Mouse (Mus musculus) liver, embryonic 11.5 days (tissue): ENCODE results near the gene Ubl5. TPM values are rescaled to one million over a fixed set of nuclear protein-coding genes. Genes with fewer than 3 reads are reported as not detected.

Experiments used
- ATAC-seq: fragments of 200-750 bp; cut with Nextera tagmentation; replicated peaks from 2 replicates; pipeline ENCODE4 v1.8.0; 2017; ENCODE audit warnings: moderate number of reproducible peaks, mild to moderate bottlenecking, moderate TSS enrichment, moderate library complexity; ENCODE audit not compliant: low FRiP score
- DNase-seq: peaks from one replicate; pipeline ENCODE4 v3.0.0-alpha.2; 2017; ENCODE audit warnings: low spot score
- H3K27ac ChIP-seq: fragments of 300-500 bp; sonication (generic); 2 replicates; pipeline ENCODE4 v1.5.1; 2014; ENCODE audit warnings: mild to moderate bottlenecking, low read depth, low read length, control low read depth
- H3K27me3 ChIP-seq: fragments of 300-500 bp; sonication (generic); replicated peaks from 2 replicates; pipeline ENCODE4 v1.6.1; 2014; ENCODE audit warnings: low read length, mixed read lengths; ENCODE audit not compliant: control insufficient read depth, insufficient read depth
- H3K36me3 ChIP-seq: fragments of 300-500 bp; sonication (generic); 2 replicates; pipeline ENCODE4 v1.6.1; 2014; ENCODE audit warnings: mild to moderate bottlenecking, low read length, moderate library complexity, mixed read lengths; ENCODE audit not compliant: control insufficient read depth, insufficient read depth
- H3K4me1 ChIP-seq: fragments of 300-500 bp; sonication (generic); replicated peaks from 2 replicates; pipeline ENCODE4 v1.6.1; 2014; ENCODE audit warnings: low read length, mixed read lengths; ENCODE audit not compliant: control insufficient read depth, insufficient read depth
- H3K4me2 ChIP-seq: fragments of 300-500 bp; sonication (generic); 2 replicates; pipeline ENCODE4 v1.6.1; 2014; ENCODE audit warnings: mild to moderate bottlenecking, control low read depth, moderate library complexity
- H3K4me3 ChIP-seq: fragments of 300-500 bp; sonication (generic); 2 replicates; pipeline ENCODE4 v1.5.1; 2014; ENCODE audit warnings: low read depth, low read length, control low read depth
- H3K9ac ChIP-seq: fragments of 300-500 bp; sonication (generic); 2 replicates; pipeline ENCODE4 v1.6.1; 2014; ENCODE audit warnings: low read depth, low read length, control low read depth
- H3K9me3 ChIP-seq: fragments of 300-500 bp; sonication (generic); 2 replicates; pipeline ENCODE4 v1.6.1; 2016; ENCODE audit warnings: low read length, inconsistent platforms, mixed read lengths; ENCODE audit not compliant: control insufficient read depth
- WGBS: fragments of 180-500 bp; shearing (Covaris S2); extraction: QIAGEN DNeasy Blood & Tissue Kit; methylation state at CpG from one replicate; pipeline ENCODE4 v1.1.7; 2014; 5-methylcytosine and 5-hydroxymethylcytosine counted together
- polyA plus RNA-seq: library from polyadenylated mRNA; unstranded; fragments of >200 nt; fragmentation: Nextera tagmentation; extraction: Ambion mirVana; gene quantifications from 2 replicates; pipeline ENCODE4 v1.2.1, GENCODE M21; 2014

The Ubl5 gene
- polyA plus RNA-seq, 1 experiment from 2014 or later: 349 TPM

GRCm38 (mm10) chr9:20664982-20665637 is 22.4 kb downstream of the Ubl5 start:
- Histone ChIP-seq H3K9me3 (no peaks in the 10 kb centered on the region), H3K36me3 (peaks cover 38% of the 10 kb centered on the region), H3K27me3 (no peaks in the 10 kb centered on the region), H3K4me2 (no peak overlapping the region), H3K27ac (no peak overlapping the region), H3K4me3 (no peak overlapping the region), H3K4me1 (peaks cover 11% of the 10 kb centered on the region), H3K9ac (no peak overlapping the region)
- WGBS: 85% methylated on average over 5 of the region's 5 CpGs
- no peak for DNase-seq
- ATAC-seq: no peak

- DNase-seq: no peak
- peaks cover 33% of the 10 kb centered on the region for H3K36me3 ChIP-seq
- H3K27ac ChIP-seq: no peak overlapping the region
- no peaks in the 10 kb centered on the region for H3K9me3 ChIP-seq
- H3K9ac ChIP-seq: no peak overlapping the region
- WGBS: 32% methylated on average over 8 of the region's 8 CpGs
- peaks cover 11% of the 10 kb centered on the region for H3K4me1 ChIP-seq
- ATAC-seq: no peak
- no peak overlapping the region for H3K4me3 ChIP-seq
- no peaks in the 10 kb centered on the region for H3K27me3 ChIP-seq
- H3K4me2 ChIP-seq: no peak overlapping the region
These were observed 23.2 kb downstream of the Ubl5 start for GRCm38 (mm10) chr9:20665925-20666324.

GRCm38 (mm10) chr9:20666510-20667034 is 23.9 kb downstream of the Ubl5 start:
- no peak overlapping the region for H3K9ac ChIP-seq
- peak overlapping the region; percentile 33; the same call in 1 of the 2 replicates for H3K4me2 ChIP-seq
- peak; percentile 62 for ATAC-seq
- H3K27me3 ChIP-seq: no peaks in the 10 kb centered on the region
- no peak overlapping the region for H3K4me3 ChIP-seq
- DNase-seq: no peak
- peaks cover 11% of the 10 kb centered on the region for H3K4me1 ChIP-seq
- no peak overlapping the region for H3K27ac ChIP-seq
- peaks cover 30% of the 10 kb centered on the region for H3K36me3 ChIP-seq
- WGBS: 8% methylated on average over 7 of the region's 7 CpGs
- no peaks in the 10 kb centered on the region for H3K9me3 ChIP-seq

GRCm38 (mm10) chr9:20668065-20668464 is 25.4 kb downstream of the Ubl5 start:
- no peak overlapping the region for H3K4me2 ChIP-seq
- no peak overlapping the region for H3K4me3 ChIP-seq
- H3K4me1 ChIP-seq: peaks cover 11% of the 10 kb centered on the region
- no peaks in the 10 kb centered on the region for H3K27me3 ChIP-seq
- H3K9ac ChIP-seq: no peak overlapping the region
- peaks cover 17% of the 10 kb centered on the region for H3K36me3 ChIP-seq
- ATAC-seq: no peak
- DNase-seq: no peak
- no peaks in the 10 kb centered on the region for H3K9me3 ChIP-seq
- H3K27ac ChIP-seq: no peak overlapping the region
- WGBS: 90% methylated on average over 22 of the region's 22 CpGs

- no peak overlapping the region for H3K9ac ChIP-seq
- no peak overlapping the region for H3K4me3 ChIP-seq
- no peaks in the 10 kb centered on the region for H3K9me3 ChIP-seq
- WGBS: 89% methylated on average over 16 of the region's 16 CpGs
- H3K27ac ChIP-seq: no peak overlapping the region
- no peak overlapping the region for H3K4me2 ChIP-seq
- no peak for ATAC-seq
- no peaks in the 10 kb centered on the region for H3K27me3 ChIP-seq
- no peak for DNase-seq
- no peaks in the 10 kb centered on the region; the same call in 1 of the 2 replicates for H3K4me1 ChIP-seq
- no peaks in the 10 kb centered on the region for H3K36me3 ChIP-seq
These were observed 29.4 kb downstream of the Ubl5 start for GRCm38 (mm10) chr9:20672047-20672446.

GRCm38 (mm10) chr9:20677892-20678291 is 35.2 kb downstream of the Ubl5 start:
- DNase-seq (no peak), ATAC-seq (no peak)
- no peak overlapping the region for H3K9ac ChIP-seq
- H3K9me3 ChIP-seq: no peaks in the 10 kb centered on the region
- H3K27ac ChIP-seq: no peak overlapping the region
- H3K4me1 ChIP-seq: no peaks in the 10 kb centered on the region
- H3K36me3 ChIP-seq: no peaks in the 10 kb centered on the region
- H3K4me3 ChIP-seq: no peak overlapping the region
- H3K4me2 ChIP-seq: no peak overlapping the region
- H3K27me3 ChIP-seq: no peaks in the 10 kb centered on the region
- 87% methylated on average over 12 of the region's 12 CpGs for WGBS

GRCm38 (mm10) chr9:20680378-20680958 is 37.8 kb downstream of the Ubl5 start:
- no peaks in the 10 kb centered on the region for H3K4me1 ChIP-seq
- no peak for DNase-seq
- WGBS: 78% methylated on average over 9 of the region's 9 CpGs
- no peak overlapping the region for H3K4me3 ChIP-seq
- no peak overlapping the region for H3K9ac ChIP-seq
- no peak for ATAC-seq
- no peak overlapping the region for H3K4me2 ChIP-seq
- no peaks in the 10 kb centered on the region for H3K9me3 ChIP-seq
- no peaks in the 10 kb centered on the region for H3K36me3 ChIP-seq
- H3K27me3 ChIP-seq: no peaks in the 10 kb centered on the region
- no peak overlapping the region for H3K27ac ChIP-seq

GRCm38 (mm10) chr9:20681546-20682388 is 39.1 kb downstream of the Ubl5 start:
- Histone ChIP-seq H3K4me1 (no peaks in the 10 kb centered on the region), H3K4me3 (no peak overlapping the region), H3K27me3 (no peaks in the 10 kb centered on the region), H3K4me2 (no peak overlapping the region), H3K9ac (no peak overlapping the region), H3K9me3 (no peaks in the 10 kb centered on the region), H3K27ac (no peak overlapping the region), H3K36me3 (no peaks in the 10 kb centered on the region)
- ATAC-seq (no peak), DNase-seq (no peak)
- 42% methylated on average over 7 of the region's 7 CpGs for whole genome bisulfite sequencing
